Mouse (Mus musculus) duodenum, adult 2 months (tissue): ENCODE measurements around the gene Insig1. TPM values are rescaled to one million over a fixed set of nuclear protein-coding genes. Genes with fewer than 3 reads are reported as not detected.

Experiments
- polyA plus RNA-seq: library from polyadenylated mRNA; depleted of rRNA; stranded (reverse); fragments of >200 nt; gene quantifications from 2 replicates; pipeline ENCODE4 v1.2.3, GENCODE M21; 2012; ENCODE audit warnings: low replicate concordance; rRNA removed

Insig1 gene
- polyA plus RNA-seq = 61.1 and 156 TPM in 2 replicates

DNA sequence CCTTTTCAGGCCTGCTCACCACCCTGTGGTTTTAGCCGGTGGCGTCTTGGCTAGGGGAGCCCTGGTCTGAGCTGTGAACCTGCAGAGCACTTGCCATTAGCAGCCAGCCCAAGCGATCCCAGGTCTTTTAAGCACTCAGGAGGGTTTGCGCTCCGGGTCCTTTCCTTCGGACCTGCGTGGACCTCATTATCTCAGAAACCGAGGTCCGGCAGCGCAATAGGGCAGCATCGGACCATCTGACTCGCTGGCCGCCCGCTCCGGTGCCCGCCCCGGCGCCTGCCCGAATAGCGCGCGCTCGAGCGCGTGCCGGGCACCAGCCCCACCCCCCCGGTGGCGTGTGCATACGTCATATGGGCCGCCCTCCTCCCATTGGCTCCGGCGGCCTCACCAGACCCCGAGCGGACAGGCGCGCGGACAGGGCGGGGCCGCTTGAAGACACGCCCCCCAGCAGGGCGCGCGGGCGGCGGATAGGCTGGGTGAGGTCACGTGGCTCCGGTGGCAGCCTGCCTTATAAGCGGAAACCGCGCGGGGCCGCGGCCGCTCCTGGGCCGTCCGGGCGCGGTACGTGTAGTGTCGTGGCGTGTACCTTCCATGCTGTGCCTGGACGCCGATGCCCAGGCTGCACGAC is at the start of gene Insig1:
Insig1 (plus strand) TSS at position 536 of the 628 bp plus-strand sequence.

Other genes with a start within 250 kb of the Insig1 start
- gene Htr5a, start 229.2 kb upstream of the Insig1 start, polyA plus RNA-seq = 0.06 TPM in 1 of 2 replicates, not detected in the other
- gene En2, start 94.3 kb downstream of the Insig1 start, polyA plus RNA-seq = not detected in 2 replicates
- 3.4 and 3.8 TPM in 2 replicates for gene Cnpy1, start 174.4 kb downstream of the Insig1 start, polyA plus RNA-seq
- gene Rbm33, start 245.8 kb downstream of the Insig1 start, polyA plus RNA-seq = 16.8 and 18.6 TPM in 2 replicates